Mouse (Mus musculus) heart, embryonic 12.5 days (tissue): Measurements from ENCODE around the gene Usp31. TPM values are rescaled to one million over a fixed set of nuclear protein-coding genes. Genes with fewer than 3 reads are reported as not detected.

Source experiments
- ATAC-seq: fragments of 200-750 bp; cut with Nextera tagmentation; 2 replicates; pipeline ENCODE4 v1.8.0; 2017; ENCODE audit warnings: moderate TSS enrichment, moderate library complexity; ENCODE audit not compliant: insufficient number of reproducible peaks, low FRiP score
- H3K27ac ChIP-seq: fragments of 300-500 bp; sonication (generic); 2 replicates; pipeline ENCODE4 v1.5.1; 2016; ENCODE audit warnings: mild to moderate bottlenecking, moderate library complexity; ENCODE audit not compliant: poor library complexity, severe bottlenecking
- H3K27me3 ChIP-seq: fragments of 300-500 bp; sonication (generic); replicated peaks from 2 replicates; pipeline ENCODE4 v1.6.1; 2016; ENCODE audit warnings: mild to moderate bottlenecking, moderate library complexity
- H3K36me3 ChIP-seq: fragments of 300-500 bp; sonication (generic); 2 replicates; pipeline ENCODE4 v1.6.1; 2016; ENCODE audit warnings: mild to moderate bottlenecking, moderate library complexity
- H3K4me1 ChIP-seq: fragments of 300-500 bp; sonication (generic); replicated peaks from 2 replicates; pipeline ENCODE4 v1.6.1; 2016; ENCODE audit warnings: mild to moderate bottlenecking
- H3K4me2 ChIP-seq: fragments of 300-500 bp; sonication (generic); 2 replicates; pipeline ENCODE4 v1.6.1; 2016; ENCODE audit warnings: mild to moderate bottlenecking, moderate library complexity
- H3K4me3 ChIP-seq: fragments of 300-500 bp; sonication (generic); 2 replicates; pipeline ENCODE4 v1.5.1; 2016; ENCODE audit warnings: mild to moderate bottlenecking
- H3K9ac ChIP-seq: fragments of 300-500 bp; sonication (generic); 2 replicates; pipeline ENCODE4 v1.6.1; 2016; ENCODE audit warnings: mild to moderate bottlenecking, moderate library complexity
- H3K9me3 ChIP-seq: fragments of 300-500 bp; sonication (generic); replicated peaks from 2 replicates; pipeline ENCODE4 v1.6.1; 2016; ENCODE audit warnings: mild to moderate bottlenecking, moderate library complexity
- WGBS: fragments of 180-500 bp; shearing (Covaris S2); methylation state at CpG from one replicate; pipeline ENCODE4 v1.1.7; 2016; 5-methylcytosine and 5-hydroxymethylcytosine counted together
- polyA plus RNA-seq: library from polyadenylated mRNA; unstranded; fragments of >200 nt; fragmentation: Nextera tagmentation; extraction: Ambion mirVana; gene quantifications from 2 replicates; pipeline ENCODE4 v1.2.1, GENCODE M21; 2016

The Usp31 gene
- polyA plus RNA-seq, 1 experiment from 2014 or later = 1.9 TPM

DNA sequence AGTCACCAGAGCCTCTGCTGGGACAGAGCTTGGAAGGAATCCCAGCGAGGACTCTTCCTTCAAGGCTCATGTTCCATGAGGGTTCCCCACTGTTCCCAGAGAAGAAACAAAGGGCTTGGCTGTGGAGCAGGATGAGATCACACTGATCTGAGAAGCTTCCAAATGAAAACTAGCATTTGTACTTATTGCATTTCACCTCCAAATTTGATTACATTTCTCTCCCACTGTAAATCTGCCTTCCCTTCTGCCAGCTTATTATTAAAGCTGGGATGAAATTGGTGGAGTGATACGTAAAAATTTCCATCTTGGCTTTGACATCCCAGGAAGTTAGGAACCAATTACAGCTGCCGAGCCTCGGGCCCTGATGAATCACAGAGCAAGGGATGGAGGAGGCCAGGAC lies 111.6 kb downstream of the Usp31 start:
- Histone ChIP-seq H3K27ac (no peak overlapping the region), H3K9ac (no peak overlapping the region), H3K27me3 (no peaks in the 10 kb centered on the region), H3K36me3 (no peaks in the 10 kb centered on the region), H3K4me3 (no peak overlapping the region), H3K4me2 (no peak overlapping the region), H3K4me1 (no peaks in the 10 kb centered on the region), H3K9me3 (peaks cover 2% of the 10 kb centered on the region; the same call in 1 of the 2 replicates)
- WGBS = 73% methylated on average over 4 of the region's 4 CpGs
- ATAC-seq = no peak

DNA sequence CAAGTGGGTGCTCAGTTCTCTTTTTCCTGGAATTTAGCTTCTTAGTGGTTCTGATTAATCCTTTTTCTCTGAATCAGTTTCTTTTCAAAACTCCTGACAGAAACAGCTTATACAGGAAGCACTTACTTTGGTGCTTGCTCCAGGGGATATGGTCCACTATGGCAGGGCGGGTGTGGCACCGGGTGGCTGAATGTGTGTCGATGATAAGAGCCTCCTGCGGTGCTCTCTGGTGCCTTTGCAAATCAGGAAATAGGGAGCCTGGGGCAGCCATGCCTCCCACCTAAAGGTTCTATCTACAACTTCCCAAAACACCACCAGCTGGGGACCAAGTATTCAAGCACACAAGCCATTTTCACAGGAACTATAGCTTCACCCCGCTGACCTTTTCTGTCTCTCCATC lies 112.0 kb downstream of the Usp31 start:
- H3K4me2 ChIP-seq = no peak overlapping the region
- ATAC-seq = no peak
- H3K9ac ChIP-seq = no peak overlapping the region
- H3K4me3 ChIP-seq = no peak overlapping the region
- H3K36me3 ChIP-seq = no peaks in the 10 kb centered on the region
- H3K27ac ChIP-seq = no peak overlapping the region
- 0 out of 2 replicates have a peak, but pooled peaks cover 2% of the 10 kb centered on the region for H3K9me3 ChIP-seq
- 56% methylated on average over 5 of the region's 5 CpGs for WGBS
- H3K4me1 ChIP-seq = no peaks in the 10 kb centered on the region
- H3K27me3 ChIP-seq = no peaks in the 10 kb centered on the region

DNA sequence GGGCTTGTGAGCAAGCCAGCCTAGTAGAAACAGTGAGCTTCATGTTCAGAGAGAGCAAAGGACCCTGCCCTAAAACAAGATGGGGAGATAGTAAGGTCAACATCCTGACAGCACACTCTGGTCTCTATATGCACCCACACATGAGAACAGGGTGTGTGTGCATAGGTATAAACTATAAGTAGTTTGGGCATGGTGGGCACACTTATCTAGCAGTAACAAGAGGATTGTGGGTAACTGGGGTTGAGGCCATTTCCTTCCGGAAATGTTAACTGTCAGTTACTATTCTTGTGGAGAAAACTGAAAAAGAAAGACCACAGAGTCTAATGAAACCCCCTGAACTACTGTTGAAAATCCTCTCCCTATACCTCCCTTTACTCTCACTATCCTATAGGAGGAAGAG lies 112.4 kb downstream of the Usp31 start:
- Histone ChIP-seq H3K27me3 (no peaks in the 10 kb centered on the region), H3K9me3 (0 out of 2 replicates have a peak, but pooled peaks cover 2% of the 10 kb centered on the region), H3K4me1 (no peaks in the 10 kb centered on the region), H3K27ac (no peak overlapping the region), H3K4me2 (no peak overlapping the region), H3K36me3 (no peaks in the 10 kb centered on the region), H3K9ac (no peak overlapping the region), H3K4me3 (no peak overlapping the region)
- ATAC-seq = no peak
- WGBS = 66% methylated on average over 1 of the region's 1 CpGs

Other genes starting within 250 kb of the Usp31 start
- gene Scnn1g, start 27.2 kb upstream of the Usp31 start, polyA plus RNA-seq = not detected in 2 replicates
- gene Scnn1b, start 157.8 kb upstream of the Usp31 start, polyA plus RNA-seq = not detected in 2 replicates